Mouse (Mus musculus): ENCODE measurements around the gene Chrna1. TPM values are rescaled to one million over a fixed set of nuclear protein-coding genes. Genes with fewer than 3 reads are reported as not detected.

Gene Chrna1
- polyA plus RNA-seq, 1 experiment from 2014 or later = 0.26 TPM

DNA sequence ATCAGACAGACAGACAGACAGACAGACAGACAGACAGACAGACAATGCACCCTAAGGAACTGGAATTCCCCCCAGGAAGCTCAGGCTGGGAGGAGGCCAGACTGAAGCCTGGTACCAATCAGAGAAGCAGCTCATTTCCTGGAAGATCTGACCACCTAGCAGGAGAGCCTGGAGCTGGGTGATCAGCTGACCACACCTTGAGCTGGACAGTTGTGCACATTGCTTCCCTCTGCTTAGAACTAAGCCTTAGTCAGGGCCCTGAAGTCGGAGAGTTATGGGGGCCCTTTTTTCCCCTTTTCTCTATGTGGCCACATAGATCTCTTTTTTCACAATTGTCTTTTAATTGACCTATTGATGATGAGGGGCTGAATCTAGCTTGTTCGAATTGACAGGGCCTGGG lies 27.0 kb upstream of the Chrna1 start:
- H3K9me3 ChIP-seq = no peaks in the 10 kb centered on the region
- H3K27me3 ChIP-seq = no peaks in the 10 kb centered on the region
- H3K9ac ChIP-seq = no peak overlapping the region
- H3K4me3 ChIP-seq = no peak overlapping the region
- no peak overlapping the region for H3K27ac ChIP-seq (replicated peaks)
- H3K4me2 ChIP-seq = no peak overlapping the region
- peaks cover 3% of the 10 kb centered on the region; the same call in 1 of the 2 replicates for H3K36me3 ChIP-seq
- 72% methylated on average over 2 of the region's 2 CpGs for WGBS
- no peak for ATAC-seq (ENCODE audit: low FRiP score, low read depth)
- peaks cover 10% of the 10 kb centered on the region for H3K4me1 ChIP-seq (replicated peaks)

- Histone ChIP-seq H3K27me3 (no peaks in the 10 kb centered on the region), H3K27ac (replicated peaks) (no peak overlapping the region), H3K9me3 (no peaks in the 10 kb centered on the region), H3K36me3 (no peaks in the 10 kb centered on the region), H3K4me2 (no peak overlapping the region), H3K9ac (no peak overlapping the region), H3K4me1 (replicated peaks) (peaks cover 10% of the 10 kb centered on the region), H3K4me3 (no peak overlapping the region)
- ATAC-seq (ENCODE audit: low FRiP score, low read depth) = no peak
- 93% methylated on average over 6 of the region's 6 CpGs for WGBS
Measured at GRCm38 (mm10) chr2:73606616-73607015, 26.5 kb upstream of the Chrna1 start.

DNA sequence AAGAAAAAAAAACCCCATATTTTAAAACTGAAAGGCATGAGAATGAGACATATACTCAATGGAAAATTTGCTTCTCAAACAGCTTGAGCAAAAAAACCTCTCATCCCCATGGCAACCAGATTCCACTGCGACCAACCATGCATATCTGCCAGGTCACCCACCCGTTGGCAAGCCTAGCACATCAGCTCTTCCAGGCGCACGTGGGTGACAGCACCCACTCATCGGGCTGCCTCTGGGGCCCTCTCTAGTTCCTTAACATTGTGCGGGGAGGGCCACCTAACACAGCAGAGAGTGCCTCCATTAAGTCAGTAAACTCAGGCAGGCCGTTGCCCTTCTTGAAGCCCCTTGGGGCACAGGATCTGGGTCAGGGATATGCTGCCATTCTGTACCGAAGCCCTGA lies 24.9 kb upstream of the Chrna1 start:
- no peak overlapping the region for H3K4me3 ChIP-seq
- H3K27ac ChIP-seq (replicated peaks) = peak overlapping the region; percentile 53; the same call in 1 of the 2 replicates
- no peaks in the 10 kb centered on the region for H3K27me3 ChIP-seq
- no peak overlapping the region for H3K4me2 ChIP-seq
- no peaks in the 10 kb centered on the region for H3K9me3 ChIP-seq
- H3K4me1 ChIP-seq (replicated peaks) = peaks cover 10% of the 10 kb centered on the region
- WGBS = 43% methylated on average over 8 of the region's 8 CpGs
- no peak overlapping the region for H3K9ac ChIP-seq
- no peaks in the 10 kb centered on the region for H3K36me3 ChIP-seq
- peak; percentile 49 for ATAC-seq (ENCODE audit: low FRiP score, low read depth)

- WGBS = 80% methylated on average over 2 of the region's 2 CpGs
- H3K4me3 ChIP-seq = no peak overlapping the region
- no peak overlapping the region for H3K9ac ChIP-seq
- peak; percentile 31; the same call in 1 of the 2 replicates for ATAC-seq (ENCODE audit: low FRiP score, low read depth)
- peak overlapping the region; percentile 49; the same call in 1 of the 2 replicates for H3K27ac ChIP-seq (replicated peaks)
- H3K36me3 ChIP-seq = no peaks in the 10 kb centered on the region
- H3K27me3 ChIP-seq = no peaks in the 10 kb centered on the region
- peaks cover 10% of the 10 kb centered on the region for H3K4me1 ChIP-seq (replicated peaks)
- no peaks in the 10 kb centered on the region for H3K9me3 ChIP-seq
- no peak overlapping the region for H3K4me2 ChIP-seq
Measured at GRCm38 (mm10) chr2:73604579-73604978, 24.4 kb upstream of the Chrna1 start.

DNA sequence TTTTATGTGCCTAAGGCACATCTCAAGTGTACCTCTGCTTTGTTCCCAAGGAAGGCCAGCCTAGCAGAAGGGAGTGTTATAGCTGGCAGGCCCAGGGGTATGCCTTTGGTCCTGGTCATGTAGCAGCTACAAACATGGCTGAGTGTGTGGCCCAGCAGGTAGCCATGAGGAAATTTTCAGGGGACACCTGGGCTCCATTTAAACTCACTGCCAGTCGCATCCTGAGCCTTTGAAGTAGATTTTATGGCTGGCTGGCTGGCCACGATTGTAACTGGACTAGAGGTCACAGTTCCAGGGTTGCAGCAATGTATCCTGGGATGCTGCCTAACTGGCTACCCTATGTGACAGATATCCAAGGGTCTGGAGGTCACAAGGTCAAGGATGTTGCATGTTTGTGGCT lies 20.5 kb upstream of the Chrna1 start:
- 59% methylated on average over 2 of the region's 2 CpGs for WGBS
- no peaks in the 10 kb centered on the region for H3K36me3 ChIP-seq
- H3K4me2 ChIP-seq = no peak overlapping the region
- ATAC-seq (ENCODE audit: low FRiP score, low read depth) = no peak
- H3K4me3 ChIP-seq = no peak overlapping the region
- no peaks in the 10 kb centered on the region for H3K9me3 ChIP-seq
- H3K4me1 ChIP-seq (replicated peaks) = peaks cover 10% of the 10 kb centered on the region
- no peaks in the 10 kb centered on the region for H3K27me3 ChIP-seq
- no peak overlapping the region for H3K27ac ChIP-seq (replicated peaks)
- H3K9ac ChIP-seq = no peak overlapping the region

DNA sequence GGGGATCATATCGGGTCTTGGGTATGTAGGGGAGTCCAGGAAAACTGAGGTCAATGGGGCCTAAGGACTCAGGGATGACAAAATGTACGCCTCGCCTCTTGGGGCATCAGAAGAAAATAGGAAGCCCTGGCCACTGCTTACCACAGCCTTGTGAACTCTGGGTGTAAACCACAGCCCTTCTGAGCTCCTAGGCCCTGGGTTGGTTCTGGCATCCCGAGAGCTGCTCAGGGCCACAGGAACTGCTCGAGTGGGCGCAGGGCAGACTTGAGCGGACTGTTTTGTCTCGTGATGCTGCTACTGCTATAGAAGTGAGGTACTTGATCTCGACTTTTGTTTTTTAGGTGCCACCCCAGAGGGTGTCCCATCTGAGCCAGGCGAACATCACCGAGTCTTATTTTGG lies 17.6 kb upstream of the Chrna1 start:
- H3K27me3 ChIP-seq = no peaks in the 10 kb centered on the region
- no peaks in the 10 kb centered on the region for H3K4me1 ChIP-seq (replicated peaks)
- WGBS = 95% methylated on average over 11 of the region's 11 CpGs
- H3K27ac ChIP-seq (replicated peaks) = no peak overlapping the region
- no peaks in the 10 kb centered on the region for H3K36me3 ChIP-seq
- ATAC-seq (ENCODE audit: low FRiP score, low read depth) = no peak
- no peaks in the 10 kb centered on the region for H3K9me3 ChIP-seq
- H3K4me3 ChIP-seq = no peak overlapping the region
- no peak overlapping the region for H3K9ac ChIP-seq
- H3K4me2 ChIP-seq = no peak overlapping the region

- 29% methylated on average over 9 of the region's 9 CpGs for WGBS
- H3K4me2 ChIP-seq = no peak overlapping the region
- no peak overlapping the region for H3K4me3 ChIP-seq
- H3K9me3 ChIP-seq = no peaks in the 10 kb centered on the region
- ATAC-seq (ENCODE audit: low FRiP score, low read depth) = no peak
- no peak overlapping the region for H3K9ac ChIP-seq
- no peaks in the 10 kb centered on the region for H3K27me3 ChIP-seq
- H3K27ac ChIP-seq (replicated peaks) = no peak overlapping the region
- no peaks in the 10 kb centered on the region for H3K36me3 ChIP-seq
- H3K4me1 ChIP-seq (replicated peaks) = no peaks in the 10 kb centered on the region
Measured at GRCm38 (mm10) chr2:73596786-73597185, 16.6 kb upstream of the Chrna1 start.

DNA sequence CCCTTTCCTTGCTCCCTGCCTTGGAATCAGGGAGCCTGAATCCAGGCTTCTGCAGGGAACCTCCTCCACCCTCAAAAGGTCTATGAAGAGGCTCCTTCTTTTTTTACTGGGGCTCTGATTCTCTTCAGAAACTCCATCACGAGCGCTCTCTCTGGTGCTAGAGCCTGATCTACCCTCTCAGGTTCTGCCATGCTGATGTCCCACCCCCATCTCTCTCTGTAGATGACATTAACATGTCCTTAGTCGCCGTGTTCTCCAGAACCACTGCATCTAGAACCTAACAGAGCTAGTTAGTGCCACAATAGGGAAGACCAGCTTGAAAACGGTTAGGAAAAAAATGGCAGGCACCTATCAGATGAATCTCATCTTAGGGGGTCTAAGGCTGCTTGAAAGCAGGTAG lies 16.2 kb upstream of the Chrna1 start:
- Histone ChIP-seq H3K9me3 (no peaks in the 10 kb centered on the region), H3K27ac (replicated peaks) (no peak overlapping the region), H3K36me3 (no peaks in the 10 kb centered on the region), H3K27me3 (no peaks in the 10 kb centered on the region), H3K9ac (no peak overlapping the region), H3K4me1 (replicated peaks) (no peaks in the 10 kb centered on the region), H3K4me3 (no peak overlapping the region), H3K4me2 (no peak overlapping the region)
- 77% methylated on average over 5 of the region's 5 CpGs for WGBS
- ATAC-seq (ENCODE audit: low FRiP score, low read depth) = no peak

GRCm38 (mm10) chr2:73593101-73593439 lies 12.9 kb upstream of the Chrna1 start:
- no peak for ATAC-seq (ENCODE audit: low FRiP score, low read depth)
- 85% methylated on average over 2 of the region's 2 CpGs for WGBS

GRCm38 (mm10) chr2:73592231-73593100 lies 12.3 kb upstream of the Chrna1 start:
- Histone ChIP-seq H3K27ac (replicated peaks) (no peak overlapping the region), H3K36me3 (no peaks in the 10 kb centered on the region), H3K9me3 (no peaks in the 10 kb centered on the region), H3K27me3 (no peaks in the 10 kb centered on the region), H3K9ac (no peak overlapping the region), H3K4me1 (replicated peaks) (peaks cover 12% of the 10 kb centered on the region; the same call in 1 of the 2 replicates), H3K4me2 (no peak overlapping the region), H3K4me3 (no peak overlapping the region)
- ATAC-seq (ENCODE audit: low FRiP score, low read depth) = 0 out of 2 replicates have a peak, but pooled peaks have one; percentile 28
- 76% methylated on average over 14 of the region's 14 CpGs for WGBS

More at GRCm38 (mm10) chr2:73593101-73593439, 12.9 kb upstream of the Chrna1 start:
- Histone ChIP-seq H3K4me2 (no peak overlapping the region), H3K4me1 (replicated peaks) (peaks cover 12% of the 10 kb centered on the region; the same call in 1 of the 2 replicates), H3K27ac (replicated peaks) (no peak overlapping the region), H3K36me3 (no peaks in the 10 kb centered on the region), H3K9me3 (no peaks in the 10 kb centered on the region), H3K4me3 (no peak overlapping the region), H3K9ac (no peak overlapping the region), H3K27me3 (no peaks in the 10 kb centered on the region)

GRCm38 (mm10) chr2:73591246-73591645 lies 11.1 kb upstream of the Chrna1 start:
- Histone ChIP-seq H3K9me3 (no peaks in the 10 kb centered on the region), H3K27me3 (no peaks in the 10 kb centered on the region), H3K27ac (replicated peaks) (no peak overlapping the region), H3K4me3 (no peak overlapping the region), H3K36me3 (no peaks in the 10 kb centered on the region), H3K4me1 (replicated peaks) (peaks cover 12% of the 10 kb centered on the region; the same call in 1 of the 2 replicates), H3K9ac (no peak overlapping the region), H3K4me2 (no peak overlapping the region)
- ATAC-seq (ENCODE audit: low FRiP score, low read depth) = no peak
- 57% methylated on average over 6 of the region's 6 CpGs for WGBS

DNA sequence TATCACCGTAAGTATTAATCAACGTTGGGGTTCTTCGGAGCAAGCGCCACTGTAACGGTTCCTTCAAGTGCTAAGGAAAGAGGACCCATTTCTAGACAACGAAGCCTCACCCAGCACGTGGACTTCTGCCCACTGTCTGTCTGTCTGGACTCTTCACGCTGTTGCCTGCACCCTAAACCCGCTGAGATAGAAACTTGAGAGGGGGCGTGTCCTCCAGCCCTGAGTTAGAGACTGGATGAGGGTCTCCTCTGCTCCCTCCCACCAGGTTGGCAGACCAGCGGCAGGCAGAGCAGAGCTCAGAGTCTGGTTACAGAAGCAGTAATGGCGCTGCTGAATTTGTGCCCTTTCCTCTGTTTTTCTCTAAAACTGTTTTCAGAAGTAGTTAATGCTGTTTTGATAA lies 10.0 kb upstream of the Chrna1 start:
- Histone ChIP-seq H3K9ac (no peak overlapping the region), H3K27ac (replicated peaks) (no peak overlapping the region), H3K4me1 (replicated peaks) (peaks cover 20% of the 10 kb centered on the region), H3K4me3 (0 out of 2 replicates have a peak overlapping the region, but pooled peaks have one; percentile 20), H3K9me3 (no peaks in the 10 kb centered on the region), H3K27me3 (no peaks in the 10 kb centered on the region), H3K36me3 (no peaks in the 10 kb centered on the region), H3K4me2 (peak overlapping the region; percentile 51)
- 0 out of 2 replicates have a peak, but pooled peaks have one; percentile 49 for ATAC-seq (ENCODE audit: low FRiP score, low read depth)
- WGBS = 12% methylated on average over 12 of the region's 12 CpGs
